Mouse (Mus musculus): ENCODE measurements at regions not wholly inside any gene's neighbourhood (a gene's known extent, or its start where the extent isn't known, plus 50 kb on each side); places are given as distances from the start of the nearest gene placed in this dataset.

- TF ChIP-seq CTCF (IDR thresholded peaks at IDR 0.05; ENCODE audit: borderline replicate concordance, insufficient read depth, low read length) = no peak
- TF ChIP-seq POLR2A (IDR thresholded peaks at IDR 0.05; ENCODE audit: low read depth, low read length) = no peak
These were observed 141.1 kb upstream of the Galnt5 start for GRCm38 (mm10) chr2:57856524-57857107.

Data from embryonic fibroblast, embryonic 13.5 days (primary cell).